Mouse (Mus musculus): ENCODE data around the gene Leap2. TPM values are rescaled to one million over a fixed set of nuclear protein-coding genes. Genes with fewer than 3 reads are reported as not detected.

Gene Leap2
- total and polyA plus RNA-seq, 3 experiments: 0.24 TPM; not detected in 2

- peak; percentile 73 for TF ChIP-seq MAX (IDR thresholded peaks at IDR 0.05; ENCODE audit: low read length)
- no peak for TF ChIP-seq NELFE (IDR thresholded peaks at IDR 0.05; ENCODE audit: low read depth, low read length)
- TF ChIP-seq ELF1 (IDR thresholded peaks at IDR 0.05; ENCODE audit: low read depth, low read length): no peak
- TF ChIP-seq EP300 (IDR thresholded peaks at IDR 0.05; ENCODE audit: low read depth in 1 of 2, low read length in 2 of 2): peak; percentile 86 to 89
- TF ChIP-seq MAFK (IDR thresholded peaks at IDR 0.05; ENCODE audit: borderline replicate concordance, low read depth, low read length): peak; percentile 43; the same call in 1 of the 2 replicates
- TF ChIP-seq MYB (IDR thresholded peaks at IDR 0.05; ENCODE audit: low read depth, low read length): no peak
- no peak for TF ChIP-seq POLR2AphosphoS2 (IDR thresholded peaks at IDR 0.05; ENCODE audit: low read length)
- TF ChIP-seq POLR2AphosphoS5 (IDR thresholded peaks at IDR 0.05; ENCODE audit: borderline replicate concordance, low read depth, low read length): no peak
- no peak for TF ChIP-seq POLR2A (IDR thresholded peaks at IDR 0.05; ENCODE audit: control insufficient read depth in 1 of 2, insufficient read depth in 1 of 2, low read depth in 1 of 2, low read length in 2 of 2, poor library complexity in 1 of 2)
- TF ChIP-seq TBP (IDR thresholded peaks at IDR 0.05; ENCODE audit: low read depth, low read length): no peak
- no peak for TF ChIP-seq CTCF (IDR thresholded peaks at IDR 0.05 in 2 of 3, conservative IDR thresholded peaks at IDR 0.05 in 1 of 3; ENCODE audit: control insufficient read depth in 1 of 3, insufficient read depth in 1 of 3, low read depth in 2 of 3, low read length in 3 of 3, poor library complexity in 1 of 3, severe bottlenecking in 1 of 3)
- no peak for TF ChIP-seq GABPA (IDR thresholded peaks at IDR 0.05; ENCODE audit: low read depth, low read length)
- TF ChIP-seq E2F4 (IDR thresholded peaks at IDR 0.05; ENCODE audit: borderline replicate concordance, low read depth, low read length): no peak
- 0 out of 2 replicates have a peak, but pooled peaks have one; percentile 25 for TF ChIP-seq NRF1 (IDR thresholded peaks at IDR 0.05; ENCODE audit: insufficient read depth, low read depth, low read length, poor library complexity, severe bottlenecking)
- no peak; the same call in 1 of the 2 replicates for TF ChIP-seq MAZ (IDR thresholded peaks at IDR 0.05; ENCODE audit: low read depth, low read length)
- no peak for TF ChIP-seq JUND (IDR thresholded peaks at IDR 0.05; ENCODE audit: low read depth, low read length)
- peak; percentile 76 for TF ChIP-seq MYC (IDR thresholded peaks at IDR 0.05; ENCODE audit: low read depth, low read length)
- TF ChIP-seq MXI1 (IDR thresholded peaks at IDR 0.05; ENCODE audit: low read depth, low read length): peak; percentile 70; the same call in 1 of the 2 replicates
- peak; percentile 85 for TF ChIP-seq SIN3A (IDR thresholded peaks at IDR 0.05; ENCODE audit: low read length)
Measured at GRCm38 (mm10) chr11:53433057-53433456, 10.1 kb upstream of the Leap2 start (continued).

DNA sequence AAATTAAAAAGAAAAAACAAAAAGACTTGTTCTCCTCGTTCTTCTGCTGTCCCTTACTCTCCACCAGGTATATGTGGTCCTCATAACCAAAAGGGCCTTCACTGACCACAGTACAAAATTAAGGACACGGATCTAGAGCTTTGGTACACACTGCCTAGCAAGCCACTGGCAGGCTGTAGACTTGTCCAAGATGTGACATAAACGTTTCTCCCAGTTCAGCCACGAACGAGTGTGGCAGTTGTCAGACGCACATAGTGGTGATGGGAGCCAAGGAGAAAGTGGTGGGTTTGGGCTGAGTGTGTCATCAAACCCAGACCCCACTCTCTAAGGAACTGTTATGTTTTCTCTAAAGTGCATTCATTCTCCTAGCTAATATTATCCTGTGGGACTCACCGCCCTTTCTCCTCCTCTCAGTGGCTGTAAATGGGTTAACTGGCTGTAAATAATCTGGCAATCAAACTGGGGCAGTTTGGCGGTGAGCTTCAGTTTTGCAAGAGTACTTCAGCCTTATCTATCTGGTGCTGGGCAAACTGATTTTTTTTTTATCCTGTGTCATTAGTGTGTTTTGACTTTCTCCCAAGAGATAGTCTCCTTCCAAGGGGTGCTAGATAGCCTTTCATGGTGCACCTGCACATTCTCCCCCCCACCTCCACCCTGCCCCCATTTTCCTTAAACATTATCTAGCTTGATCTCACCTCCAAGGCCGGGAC, 8.5 kb upstream of the Leap2 start:
- peak overlapping the region; percentile 51 to 58 for H3K4me3 ChIP-seq (ENCODE audit: control insufficient read depth in 1 of 2, insufficient read depth in 1 of 2, low read depth in 2 of 2, low read length in 2 of 2)
- TF ChIP-seq GATA1 (IDR thresholded peaks at IDR 0.05; ENCODE audit: low read depth, low read length) (peak; percentile 99), HCFC1 (IDR thresholded peaks at IDR 0.05; ENCODE audit: low read depth, low read length) (peak; percentile 49), EP300 (IDR thresholded peaks at IDR 0.05; ENCODE audit: low read depth in 1 of 2, low read length in 2 of 2) (peak; percentile 95 to 97), TCF12 (IDR thresholded peaks at IDR 0.05; ENCODE audit: low read depth, low read length) (peak; percentile 97), MAZ (IDR thresholded peaks at IDR 0.05; ENCODE audit: low read depth, low read length) (peak; percentile 83), ZC3H11A (IDR thresholded peaks at IDR 0.05; ENCODE audit: low read depth, low read length) (peak; percentile 4; the same call in 1 of the 2 replicates), MXI1 (IDR thresholded peaks at IDR 0.05; ENCODE audit: low read depth, low read length) (peak; percentile 82), BHLHE40 (IDR thresholded peaks at IDR 0.05; ENCODE audit: borderline replicate concordance, low read depth, low read length) (peak; percentile 77; the same call in 1 of the 2 replicates), MYB (IDR thresholded peaks at IDR 0.05; ENCODE audit: low read depth, low read length) (peak; percentile 94), MYC (IDR thresholded peaks at IDR 0.05; ENCODE audit: low read depth, low read length) (peak; percentile 61; the same call in 1 of the 2 replicates), MEF2A (IDR thresholded peaks at IDR 0.05; ENCODE audit: extremely low read depth, insufficient replicate concordance, low read depth, low read length, poor library complexity, severe bottlenecking) (0 out of 2 replicates have a peak, but pooled peaks have one; percentile 20), RCOR1 (IDR thresholded peaks at IDR 0.05; ENCODE audit: low read depth, low read length) (peak; percentile 100), ZNF384 (IDR thresholded peaks at IDR 0.05; ENCODE audit: low read depth, low read length) (peak; percentile 92), SIN3A (IDR thresholded peaks at IDR 0.05; ENCODE audit: low read length) (peak; percentile 92), KAT2A (conservative IDR thresholded peaks at IDR 0.05; ENCODE audit: low read depth, low read length) (no peak), MAFK (IDR thresholded peaks at IDR 0.05; ENCODE audit: borderline replicate concordance, low read depth, low read length) (peak; percentile 75; the same call in 1 of the 2 replicates), CHD1 (IDR thresholded peaks at IDR 0.05; ENCODE audit: low read depth, low read length) (no peak), USF1 (IDR thresholded peaks at IDR 0.05; ENCODE audit: low read depth, low read length) (no peak), ZKSCAN1 (IDR thresholded peaks at IDR 0.05; ENCODE audit: low read depth, low read length) (no peak), ETS1 (IDR thresholded peaks at IDR 0.05; ENCODE audit: low read depth, low read length) (peak; percentile 91), TBP (IDR thresholded peaks at IDR 0.05; ENCODE audit: low read depth, low read length) (no peak), MAX (IDR thresholded peaks at IDR 0.05; ENCODE audit: low read length) (peak; percentile 64; the same call in 1 of the 2 replicates)
- no peaks in the 10 kb centered on the region for H3K9me3 ChIP-seq (replicated peaks; ENCODE audit: insufficient read depth, low read length)
- H3K27ac ChIP-seq (ENCODE audit: control insufficient read depth, low read depth, low read length): peak overlapping the region; percentile 83
- peak overlapping the region; percentile 44 for H3K9ac ChIP-seq (ENCODE audit: control insufficient read depth, low read depth, low read length, poor library complexity, severe bottlenecking)
- H3K27me3 ChIP-seq (ENCODE audit: control insufficient read depth in 1 of 2, insufficient read depth in 2 of 2, low read length in 2 of 2): no peaks in the 10 kb centered on the region
- H3K36me3 ChIP-seq (ENCODE audit: control insufficient read depth in 1 of 2, insufficient read depth in 2 of 2, low read length in 2 of 2): peaks cover 7 to 30% of the 10 kb centered on the region in 2 experiments
- peak; percentile 85 for DNase-seq (ENCODE audit: low read depth, low spot score)
- H3K79me2 ChIP-seq (ENCODE audit: control insufficient read depth, insufficient read depth, low read length, poor library complexity): peaks cover 14% of the 10 kb centered on the region
- H3K4me1 ChIP-seq (ENCODE audit: control insufficient read depth in 1 of 2, insufficient read depth in 2 of 2, low read length in 2 of 2): peaks cover 8 to 30% of the 10 kb centered on the region in 2 experiments
